Mouse (Mus musculus): ENCODE results near the gene Fem1b. TPM values are rescaled to one million over a fixed set of nuclear protein-coding genes. Genes with fewer than 3 reads are reported as not detected.

Fem1b gene
- 58.7 and 60.8 TPM in 2 replicates for polyA plus RNA-seq (2012; rRNA removed)

GRCm38 (mm10) chr9:62811516-62812121 lies at the start of gene Fem1b:
Gene Fem1b (minus strand): TSS chr9:62811934.

GRCm38 (mm10) chr9:62857719-62858261 lies 46.1 kb upstream of the Fem1b start, which contains the start of gene Calml4:
Gene Calml4 (plus strand): TSS chr9:62858080.

GRCm38 (mm10) chr9:62838506-62839171 lies 26.9 kb upstream of the Fem1b start, which contains the start of gene Cln6:
Gene Cln6 (plus strand): TSS chr9:62838785.

Other genes with a start within 250 kb of the Fem1b start
- 1.1 and 1.5 TPM in 2 replicates for gene Itga11, start 134.1 kb downstream of the Fem1b start, polyA plus RNA-seq (2012; rRNA removed)
- 6.9 and 8.1 TPM in 2 replicates for gene Cln6, start 26.9 kb upstream of the Fem1b start, polyA plus RNA-seq (2012; rRNA removed)
- gene Calml4, start 46.1 kb upstream of the Fem1b start, polyA plus RNA-seq (2012; rRNA removed), result 5.0 and 8.9 TPM in 2 replicates
- 24.8 and 25.9 TPM in 2 replicates for gene Pias1, start 176.0 kb upstream of the Fem1b start, polyA plus RNA-seq (2012; rRNA removed)